In genomic region chr2:166712310-166712709, GRCm38 (mm10) we compare ENCODE assay signal across 8 mouse cellular contexts. TPM values are rescaled to one million over a fixed set of nuclear protein-coding genes. Genes with fewer than 3 reads are reported as not detected.
DNase-seq lines count a peak whose midpoint lies in the region; ATAC-seq and TF ChIP-seq lines count a peak whose summit lies in the region.

No protein-coding gene starts in this region.

- no peaks in the 10 kb centered on the region for H3K9me3 ChIP-seq in embryonic facial prominence, embryonic 14.5 days (ENCODE audit: control insufficient read depth, low read length)
- H3K9me3 ChIP-seq in limb, embryonic 11.5 days (ENCODE audit: control insufficient read depth, low read length): no peaks in the 10 kb centered on the region

- peaks cover 41% of the 10 kb centered on the region; the same call in 1 of the 2 replicates for H3K4me1 ChIP-seq in spleen, adult 2 months (ENCODE audit: control insufficient read depth, insufficient read depth, insufficient read length)
- H3K4me1 ChIP-seq in embryonic facial prominence, embryonic 14.5 days (ENCODE audit: control insufficient read depth, insufficient read depth, low read length): peaks cover 13% of the 10 kb centered on the region
- H3K4me1 ChIP-seq in limb, embryonic 11.5 days (ENCODE audit: control insufficient read depth, insufficient read depth, low read length): peaks cover 14% of the 10 kb centered on the region

- intact Hi-C loops in gastrocnemius, postnatal 14 days (cut with DNase I; ENCODE audit: low total_unique reads): loop anchor here (10.0 kb wide), 2 partner anchors 62 to 98 kb away; no protein-coding TSS in a partner anchor

- H3K4me2 ChIP-seq in embryonic facial prominence, embryonic 14.5 days (ENCODE audit: low read depth, low read length): peak overlapping the region; percentile 94
- H3K4me2 ChIP-seq in limb, embryonic 11.5 days (ENCODE audit: low read depth, severe bottlenecking): peak overlapping the region; percentile 65

- H3K27me3 ChIP-seq in spleen, adult 2 months (ENCODE audit: control insufficient read depth, insufficient read depth, low read length): no peaks in the 10 kb centered on the region
- no peaks in the 10 kb centered on the region for H3K27me3 ChIP-seq in embryonic facial prominence, embryonic 14.5 days (replicated peaks; ENCODE audit: control insufficient read depth, insufficient read depth, low read length)
- H3K27me3 ChIP-seq in limb, embryonic 11.5 days (ENCODE audit: control insufficient read depth, insufficient read depth, low read length): no peaks in the 10 kb centered on the region

- TF ChIP-seq POLR2A in spleen, adult 2 months (IDR thresholded peaks at IDR 0.05; ENCODE audit: low read depth, low read length): no peak

- peak overlapping the region; percentile 83 for H3K9ac ChIP-seq in embryonic facial prominence, embryonic 14.5 days (ENCODE audit: low read depth, low read length)
- H3K9ac ChIP-seq in limb, embryonic 11.5 days (ENCODE audit: low read length): no peak overlapping the region

- no peaks in the 10 kb centered on the region for H3K36me3 ChIP-seq in spleen, adult 2 months (ENCODE audit: control insufficient read depth, insufficient read depth, low read length)
- H3K36me3 ChIP-seq in embryonic facial prominence, embryonic 14.5 days (ENCODE audit: control insufficient read depth, insufficient read depth, low read length): no peaks in the 10 kb centered on the region
- H3K36me3 ChIP-seq in limb, embryonic 11.5 days (ENCODE audit: control insufficient read depth, insufficient read depth, low read length): no peaks in the 10 kb centered on the region

- TF ChIP-seq CTCF in spleen, adult 2 months (IDR thresholded peaks at IDR 0.05; ENCODE audit: extremely low read depth, insufficient read depth, insufficient read length, insufficient replicate concordance): no peak

- no peak for ATAC-seq in embryonic facial prominence, embryonic 14.5 days (ENCODE audit: low read depth)
- no peak for ATAC-seq in limb, embryonic 11.5 days (ENCODE audit: insufficient number of reproducible peaks, low FRiP score, low TSS enrichment, low read depth)

- H3K4me3 ChIP-seq in spleen, adult 2 months (ENCODE audit: extremely low read depth, insufficient read depth, insufficient read length): peak overlapping the region; percentile 73
- peak overlapping the region; percentile 80 for H3K4me3 ChIP-seq in embryonic facial prominence, embryonic 14.5 days (ENCODE audit: low read depth, low read length)
- peak overlapping the region; percentile 62 for H3K4me3 ChIP-seq in limb, embryonic 11.5 days (ENCODE audit: low read depth, low read length)

- peak overlapping the region; percentile 68 for H3K27ac ChIP-seq in spleen, adult 2 months (ENCODE audit: insufficient read depth, low read length)
- 0 out of 2 replicates have a peak overlapping the region, but pooled peaks have one; percentile 53 for H3K27ac ChIP-seq in embryonic facial prominence, embryonic 14.5 days (replicated peaks; ENCODE audit: low read depth, low read length)
- no peak overlapping the region for H3K27ac ChIP-seq in limb, embryonic 11.5 days (replicated peaks; ENCODE audit: low read depth, low read length)

- 0% methylated on average over 4 of the region's 4 CpGs for WGBS in spleen, adult 2 months
- 0% methylated on average over 3 of the region's 4 CpGs for WGBS in embryonic facial prominence, embryonic 14.5 days
- WGBS in limb, embryonic 11.5 days: 3% methylated on average over 4 of the region's 4 CpGs

- no peak for DNase-seq in spleen, adult 2 months (ENCODE audit: low read depth in 1 of 2, low spot score in 2 of 2)
- no peak for DNase-seq in spleen, adult 12 weeks (ENCODE audit: low spot score)
- peak; percentile 41 for DNase-seq in embryonic facial prominence, embryonic 14.5 days (ENCODE audit: low spot score)
- DNase-seq in limb, embryonic 11.5 days (ENCODE audit: low spot score): no peak
- peak; percentile 47 for DNase-seq in retina, embryonic 14.5 days (ENCODE audit: low spot score)
- no peak for DNase-seq in adipocyte (ENCODE audit: low spot score)
- no peak for DNase-seq in gastrocnemius, postnatal 14 days
- DNase-seq in right cerebral cortex, adult 18-20 months: no peak

RNA-seq across cellular contexts. Expression of gene Prex1, which starts 1.3 kb away (rescaled TPM):
- 123 and 154 TPM in 2 replicates for polyA plus RNA-seq in spleen, adult 2 months (2012; rRNA removed)
- 22.7 and 26.6 TPM in 2 replicates for polyA plus RNA-seq in embryonic facial prominence, embryonic 14.5 days (2014; fragmentation: Nextera tagmentation; extraction: Ambion mirVana)
- 16.0 and 19.5 TPM in 2 replicates for polyA plus RNA-seq in limb, embryonic 11.5 days (2014; fragmentation: Nextera tagmentation; extraction: Ambion mirVana)
- total RNA-seq in gastrocnemius, postnatal 14 days (2021): 10 to 100 TPM in 1 of 2 experiments, 1 to 10 TPM in 1; 7.4 to 11.5 TPM

Comparison
In these comparisons a context has a peak if more than half of its experiments do, and no peak if none do; other contexts are left out.
1. DNase-seq: peak in embryonic facial prominence, embryonic 14.5 days (single experiment) and retina, embryonic 14.5 days (single experiment); none in spleen, adult 2 months (0 of 2), spleen, adult 12 weeks (single experiment), limb, embryonic 11.5 days (single experiment), adipocyte (single experiment), gastrocnemius, postnatal 14 days (single experiment) and right cerebral cortex, adult 18-20 months (single experiment).
2. Peak in every context shown above with its lines, with median percentiles within 50 percentile points of each other: H3K4me3 ChIP-seq.